ENCODE assay signal across 8 mouse cellular contexts in genomic region chr5:136102099-136102820, GRCm38 (mm10). TPM values are rescaled to one million over a fixed set of nuclear protein-coding genes. Genes with fewer than 3 reads are reported as not detected.
DNase-seq lines count a peak whose midpoint lies in the region; ATAC-seq and TF ChIP-seq lines count a peak whose summit lies in the region.

No protein-coding gene starts in this region.

- no peaks in the 10 kb centered on the region for H3K4me1 ChIP-seq in CH12.LX (ENCODE audit: control insufficient read depth in 1 of 2, insufficient read depth in 2 of 2)
- 0 out of 2 replicates have a peak, but pooled peaks cover 1% of the 10 kb centered on the region for H3K4me1 ChIP-seq in forebrain, embryonic 11.5 days (replicated peaks; ENCODE audit: control insufficient read depth, insufficient read depth, low read length)
- H3K4me1 ChIP-seq in hindbrain, embryonic 10.5 days (replicated peaks), result peaks cover 10% of the 10 kb centered on the region
- no peaks in the 10 kb centered on the region for H3K4me1 ChIP-seq in lung, postnatal 0 days (ENCODE audit: insufficient read depth, low read depth, low read length)

- no peak overlapping the region for H3K9ac ChIP-seq in CH12.LX (ENCODE audit: insufficient read depth, low read depth)
- peak overlapping the region; percentile 21 for H3K9ac ChIP-seq in forebrain, embryonic 11.5 days (ENCODE audit: low read length)
- H3K9ac ChIP-seq in lung, postnatal 0 days (replicated peaks; ENCODE audit: low read depth), result no peak overlapping the region

- no peak overlapping the region for H3K4me3 ChIP-seq in CH12.LX (replicated peaks in 1 of 3; ENCODE audit: low read depth in 2 of 3, low read length in 2 of 3, poor library complexity in 1 of 3)
- H3K4me3 ChIP-seq in forebrain, embryonic 11.5 days (ENCODE audit: low read depth, low read length), result peak overlapping the region; percentile 22
- peak overlapping the region; percentile 49 for H3K4me3 ChIP-seq in hindbrain, embryonic 10.5 days
- no peak overlapping the region for H3K4me3 ChIP-seq in lung, postnatal 0 days (ENCODE audit: low read depth, low read length)

- TF ChIP-seq CTCF in CH12.LX (conservative IDR thresholded peaks at IDR 0.05 in 1 of 2, IDR thresholded peaks at IDR 0.05 in 1 of 2; ENCODE audit: low read depth in 2 of 2, low read length in 2 of 2), result peak; percentile 17 to 62; a peak in 2 of 4 replicates
- TF ChIP-seq CTCF in lung, postnatal 0 days (IDR thresholded peaks at IDR 0.05), result peak; percentile 95

- TF ChIP-seq RAD21 in CH12.LX (IDR thresholded peaks at IDR 0.05; ENCODE audit: low read depth, low read length), result peak; percentile 13

- no peak for DNase-seq in CH12.LX (ENCODE audit: extremely low read depth)
- peak; percentile 61 for DNase-seq in c-Kit-positive CD71-positive TER-119-negative erythroid progenitor cells, embryonic 14.5 days (ENCODE audit: low read depth)
- DNase-seq in forebrain, embryonic 11.5 days (ENCODE audit: low spot score), result peak; percentile 88
- DNase-seq in hindbrain, embryonic 10.5 days (ENCODE audit: low spot score), result peak; percentile 71
- peak; percentile 71 to 77 for DNase-seq in layer of hippocampus, postnatal 14 days (ENCODE audit: low spot score in 2 of 2)
- peak; percentile 87 for DNase-seq in lung, postnatal 0 days (ENCODE audit: low spot score)
- peak; percentile 69 for DNase-seq in ovary, postnatal 36 days (ENCODE audit: low spot score)
- DNase-seq in thymus, postnatal 10 days (ENCODE audit: low spot score in 2 of 2), result peak; percentile 60 to 79

- H3K27me3 ChIP-seq in CH12.LX (replicated peaks), result peaks cover 70% of the 10 kb centered on the region
- peaks cover 5% of the 10 kb centered on the region; the same call in 1 of the 2 replicates for H3K27me3 ChIP-seq in forebrain, embryonic 11.5 days (ENCODE audit: control insufficient read depth, insufficient read depth, low read length)
- H3K27me3 ChIP-seq in hindbrain, embryonic 10.5 days (ENCODE audit: insufficient read depth, poor library complexity, severe bottlenecking), result peaks cover 39% of the 10 kb centered on the region
- no peaks in the 10 kb centered on the region for H3K27me3 ChIP-seq in lung, postnatal 0 days (replicated peaks; ENCODE audit: insufficient read depth, low read length)

- no peak for TF ChIP-seq EP300 in CH12.LX (IDR thresholded peaks at IDR 0.05; ENCODE audit: low read length)
- no peak for TF ChIP-seq EP300 in lung, postnatal 0 days (IDR thresholded peaks at IDR 0.05)

- H3K4me2 ChIP-seq in CH12.LX (ENCODE audit: insufficient read depth, low read depth, poor library complexity, severe bottlenecking), result no peak overlapping the region
- peak overlapping the region; percentile 59 for H3K4me2 ChIP-seq in forebrain, embryonic 11.5 days (ENCODE audit: low read depth, low read length, severe bottlenecking)
- H3K4me2 ChIP-seq in lung, postnatal 0 days (replicated peaks; ENCODE audit: low read depth, low read length), result peak overlapping the region; percentile 49

- no peak for TF ChIP-seq POLR2A in CH12.LX (IDR thresholded peaks at IDR 0.05; ENCODE audit: low read depth, low read length)

- peaks cover 9% of the 10 kb centered on the region for H3K9me3 ChIP-seq in CH12.LX (replicated peaks; ENCODE audit: low read length)
- no peaks in the 10 kb centered on the region for H3K9me3 ChIP-seq in forebrain, embryonic 11.5 days (ENCODE audit: control insufficient read depth, low read length)
- H3K9me3 ChIP-seq in hindbrain, embryonic 10.5 days, result peaks cover 5% of the 10 kb centered on the region; the same call in 1 of the 2 replicates
- H3K9me3 ChIP-seq in lung, postnatal 0 days (ENCODE audit: low read length), result no peaks in the 10 kb centered on the region

- in situ Hi-C loops in CH12.LX (cut with MboI; ENCODE audit: low pct_ligation_motif_present, low pct_unique_long_range_greater_than_20kb, low sequenced_read_pairs), result no loop called here

- peak; percentile 90 for ATAC-seq in forebrain, embryonic 11.5 days (replicated peaks; ENCODE audit: low FRiP score)
- peak; percentile 92 for ATAC-seq in lung, postnatal 0 days

- H3K36me3 ChIP-seq in CH12.LX (replicated peaks in 1 of 2; ENCODE audit: control insufficient read depth in 1 of 2, insufficient read depth in 1 of 2, low read length in 1 of 2), result no peaks in the 10 kb centered on the region
- H3K36me3 ChIP-seq in forebrain, embryonic 11.5 days (ENCODE audit: control insufficient read depth, insufficient read depth, low read length), result no peaks in the 10 kb centered on the region
- no peaks in the 10 kb centered on the region; the same call in 1 of the 2 replicates for H3K36me3 ChIP-seq in hindbrain, embryonic 10.5 days
- no peaks in the 10 kb centered on the region for H3K36me3 ChIP-seq in lung, postnatal 0 days (ENCODE audit: insufficient read depth, low read length)

- 5% methylated on average over 41 of the region's 41 CpGs for WGBS in forebrain, embryonic 11.5 days
- WGBS in hindbrain, embryonic 10.5 days, result 7% methylated on average over 41 of the region's 41 CpGs
- 4% methylated on average over 41 of the region's 41 CpGs for WGBS in lung, postnatal 0 days

- H3K27ac ChIP-seq in CH12.LX (ENCODE audit: insufficient read depth, low read depth), result no peak overlapping the region
- H3K27ac ChIP-seq in forebrain, embryonic 11.5 days (ENCODE audit: low read depth, low read length), result no peak overlapping the region
- peak overlapping the region; percentile 69; the same call in 1 of the 2 replicates for H3K27ac ChIP-seq in hindbrain, embryonic 10.5 days
- H3K27ac ChIP-seq in lung, postnatal 0 days (ENCODE audit: low read length), result no peak overlapping the region

- H3K79me2 ChIP-seq in CH12.LX (replicated peaks; ENCODE audit: control insufficient read depth, extremely low read depth, insufficient read depth, poor library complexity, severe bottlenecking), result no peaks in the 10 kb centered on the region

- dilution Hi-C loops in CH12.LX (cut with MboI; ENCODE audit: extremely low pct_ligation_motif_present, extremely low pct_unique_long_range_greater_than_20kb, low sequenced_read_pairs), result no loop called here

TF ChIP-seq in CH12.LX, 34 proteins besides CTCF, POLR2A, EP300 and RAD21:
- TF ChIP-seq KAT2A (IDR thresholded peaks at IDR 0.05; ENCODE audit: insufficient replicate concordance, low read length) (no peak), USF2 (conservative IDR thresholded peaks at IDR 0.05; ENCODE audit: low read depth, low read length) (no peak), MAX (IDR thresholded peaks at IDR 0.05; ENCODE audit: low read length) (peak; percentile 58; the same call in 1 of the 2 replicates), SMC3 (IDR thresholded peaks at IDR 0.05; ENCODE audit: low read depth, low read length) (peak; percentile 61), BHLHE40 (IDR thresholded peaks at IDR 0.05; ENCODE audit: low read depth, low read length) (peak; percentile 97), NRF1 (IDR thresholded peaks at IDR 0.05; ENCODE audit: low read depth, low read length) (peak; percentile 64)

RNA-seq across cellular contexts. Expression of gene Polr2j, which starts 14.2 kb away (rescaled TPM):
- total RNA-seq in CH12.LX (2012; rRNA removed) (137 and 186 TPM in 2 replicates), CH12.LX (2014; rRNA removed) (160 and 178 TPM in 2 replicates)
- polyA plus RNA-seq in CH12.LX (2012; ENCODE audit: insufficient read length, low read depth), result 117 and 121 TPM in 2 replicates
- polyA plus RNA-seq in forebrain, embryonic 11.5 days (2014; fragmentation: Nextera tagmentation; extraction: Ambion mirVana), result 253 and 261 TPM in 2 replicates
- 288 and 292 TPM in 2 replicates for polyA plus RNA-seq in hindbrain, embryonic 10.5 days (2016; fragmentation: Nextera tagmentation; extraction: Ambion mirVana)
- total RNA-seq in layer of hippocampus, postnatal 14 days (2021), result 10 to 100 TPM; 73.6 to 82.2 TPM
- polyA plus RNA-seq in lung, postnatal 0 days (2015; fragmentation: Nextera tagmentation; extraction: Ambion mirVana), result 175 and 184 TPM in 2 replicates

RNA-seq across cellular contexts. Expression of gene Rasa4, which starts 18.5 kb away (rescaled TPM):
- total RNA-seq in CH12.LX (2012; rRNA removed) (0.29 and 1.3 TPM in 2 replicates), CH12.LX (2014; rRNA removed) (0.07 and 0.28 TPM in 2 replicates)
- 0.11 and 0.16 TPM in 2 replicates for polyA plus RNA-seq in CH12.LX (2012; ENCODE audit: insufficient read length, low read depth)
- 4.3 and 7.2 TPM in 2 replicates for polyA plus RNA-seq in forebrain, embryonic 11.5 days (2014; fragmentation: Nextera tagmentation; extraction: Ambion mirVana)
- polyA plus RNA-seq in hindbrain, embryonic 10.5 days (2016; fragmentation: Nextera tagmentation; extraction: Ambion mirVana), result 4.8 and 5.5 TPM in 2 replicates
- total RNA-seq in layer of hippocampus, postnatal 14 days (2021), result 1 to 10 TPM; 4.3 to 4.4 TPM
- polyA plus RNA-seq in lung, postnatal 0 days (2015; fragmentation: Nextera tagmentation; extraction: Ambion mirVana), result 2.0 and 2.8 TPM in 2 replicates

RNA-seq across cellular contexts. Expression of gene Lrwd1, which starts 33.6 kb away (rescaled TPM):
- 58.9 and 62.1 TPM in 2 replicates for total RNA-seq in CH12.LX (2012; rRNA removed)
- 49.6 and 54.3 TPM in 2 replicates for total RNA-seq in CH12.LX (2014; rRNA removed)
- polyA plus RNA-seq in CH12.LX (2012; ENCODE audit: insufficient read length, low read depth), result 52.2 and 65.9 TPM in 2 replicates
- polyA plus RNA-seq in forebrain, embryonic 11.5 days (2014; fragmentation: Nextera tagmentation; extraction: Ambion mirVana), result 48.1 and 53.3 TPM in 2 replicates
- 54.3 and 59.7 TPM in 2 replicates for polyA plus RNA-seq in hindbrain, embryonic 10.5 days (2016; fragmentation: Nextera tagmentation; extraction: Ambion mirVana)
- total RNA-seq in layer of hippocampus, postnatal 14 days (2021), result 10 to 100 TPM; 15.1 to 18.5 TPM
- 18.5 and 20.8 TPM in 2 replicates for polyA plus RNA-seq in lung, postnatal 0 days (2015; fragmentation: Nextera tagmentation; extraction: Ambion mirVana)

RNA-seq across cellular contexts. Expression of gene Alkbh4, which starts 33.7 kb away (rescaled TPM):
- total RNA-seq in CH12.LX (2012; rRNA removed) (12.9 and 15.7 TPM in 2 replicates), CH12.LX (2014; rRNA removed) (10.2 and 12.2 TPM in 2 replicates)
- polyA plus RNA-seq in CH12.LX (2012; ENCODE audit: insufficient read length, low read depth), result 12.0 and 15.9 TPM in 2 replicates
- polyA plus RNA-seq in forebrain, embryonic 11.5 days (2014; fragmentation: Nextera tagmentation; extraction: Ambion mirVana), result 23.2 and 24.5 TPM in 2 replicates
- 25.1 and 25.7 TPM in 2 replicates for polyA plus RNA-seq in hindbrain, embryonic 10.5 days (2016; fragmentation: Nextera tagmentation; extraction: Ambion mirVana)
- 1 to 10 TPM; 8.4 to 10.0 TPM for total RNA-seq in layer of hippocampus, postnatal 14 days (2021)
- 13.5 and 13.9 TPM in 2 replicates for polyA plus RNA-seq in lung, postnatal 0 days (2015; fragmentation: Nextera tagmentation; extraction: Ambion mirVana)

RNA-seq across cellular contexts. Expression of gene Upk3bl, which starts 48.0 kb away (rescaled TPM):
- not detected in 2 replicates for total RNA-seq in CH12.LX (2012; rRNA removed)
- not detected in 2 replicates for total RNA-seq in CH12.LX (2014; rRNA removed)
- polyA plus RNA-seq in CH12.LX (2012; ENCODE audit: insufficient read length, low read depth), result not detected in 2 replicates
- 0.77 and 0.80 TPM in 2 replicates for polyA plus RNA-seq in forebrain, embryonic 11.5 days (2014; fragmentation: Nextera tagmentation; extraction: Ambion mirVana)
- polyA plus RNA-seq in hindbrain, embryonic 10.5 days (2016; fragmentation: Nextera tagmentation; extraction: Ambion mirVana), result 1.1 and 1.8 TPM in 2 replicates
- total RNA-seq in layer of hippocampus, postnatal 14 days (2021), result not detected
- polyA plus RNA-seq in lung, postnatal 0 days (2015; fragmentation: Nextera tagmentation; extraction: Ambion mirVana), result 1.1 and 1.2 TPM in 2 replicates

Comparison
In these comparisons a context has a peak if more than half of its experiments do, and no peak if none do; other contexts are left out.
1. H3K4me3 ChIP-seq: peak in forebrain, embryonic 11.5 days (single experiment) and hindbrain, embryonic 10.5 days (single experiment); none in CH12.LX (0 of 3) and lung, postnatal 0 days (single experiment).